Mouse (Mus musculus) heart, adult 9 months (tissue): ENCODE results near the gene Gjb6.

Experiments used
- DNase-seq, 2 experiments: peaks; one replicate each; pipeline ENCODE4 v3.0.0; 2022; ENCODE audit warnings: low spot score in 2 of 2

Gjb6 gene

GRCm38 (mm10) chr14:57133161-57133661, at the start of gene Gjb6:
Gene Gjb6, minus strand, starts transcription at chr14:57133611.
- DNase-seq = no peak

DNA sequence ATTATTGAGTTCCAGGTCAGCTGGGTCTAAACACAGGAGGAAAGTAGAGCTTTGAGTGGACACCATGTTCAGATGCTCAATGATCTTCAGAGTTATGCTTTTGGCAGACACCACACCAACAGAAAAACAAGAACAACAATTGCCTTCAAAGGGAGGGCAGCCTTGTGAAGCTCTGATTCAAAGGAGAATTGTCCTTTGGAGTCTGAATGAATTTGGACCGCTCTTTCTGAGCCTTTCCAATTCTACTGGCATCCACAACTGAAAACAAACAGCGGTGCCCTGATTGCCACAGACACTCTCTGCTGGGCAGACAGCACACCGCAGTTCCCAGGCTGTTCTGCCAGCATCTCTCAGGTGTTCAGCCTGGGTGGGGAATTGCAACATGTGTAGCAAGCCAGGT, 32.1 kb upstream of the Gjb6 start:
- DNase-seq = no peak

GRCm38 (mm10) chr14:57161833-57162232, 28.4 kb upstream of the Gjb6 start:
- DNase-seq = no peak

- peak; percentile 20 to 42 for DNase-seq
Observed at GRCm38 (mm10) chr14:57161201-57161600, 27.8 kb upstream of the Gjb6 start.

GRCm38 (mm10) chr14:57154916-57155315, 21.5 kb upstream of the Gjb6 start:
- no peak for DNase-seq

DNA sequence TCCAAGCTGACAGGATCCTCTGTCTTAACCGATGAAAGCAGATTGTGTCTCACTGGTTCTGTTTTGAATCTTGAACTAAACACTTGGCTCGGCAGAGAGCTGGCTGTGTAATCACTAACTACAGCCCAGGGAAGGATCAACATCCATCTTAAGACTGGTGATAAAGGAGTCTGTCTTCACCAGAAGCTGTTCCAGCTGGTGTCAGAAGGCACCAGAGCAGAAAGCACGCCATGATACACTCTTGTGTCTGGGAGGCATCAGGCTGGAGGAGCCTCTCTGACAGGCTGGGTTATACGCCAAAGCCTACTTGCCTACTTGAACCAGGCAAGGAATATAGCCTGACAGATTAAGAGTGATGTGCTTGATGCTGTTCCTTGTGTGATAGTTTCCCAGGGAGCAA, 12.3 kb upstream of the Gjb6 start:
- no peak for DNase-seq

- no peak for DNase-seq
Observed at GRCm38 (mm10) chr14:57135265-57135664, 1.9 kb upstream of the Gjb6 start.

DNA sequence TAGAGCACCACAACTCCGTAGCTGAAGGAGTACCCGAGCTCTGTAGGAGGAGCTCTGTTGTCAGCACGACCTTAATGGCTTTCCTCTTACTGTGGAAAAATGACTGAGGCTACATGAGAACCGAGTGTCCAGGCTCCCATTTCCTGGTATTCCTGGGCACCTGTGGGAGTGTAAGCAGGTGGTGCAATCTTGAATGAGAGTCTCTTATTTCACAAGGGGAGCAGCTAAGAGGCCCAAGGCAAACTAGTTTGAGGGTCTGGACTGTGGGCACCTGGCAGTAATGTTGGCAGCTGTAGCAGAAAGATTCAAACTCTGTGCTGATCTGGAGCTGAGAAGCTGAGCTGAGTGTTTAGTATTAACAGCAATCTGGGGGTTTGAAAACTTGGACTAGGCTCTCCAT, 6.0 kb downstream of the Gjb6 start:
- DNase-seq = no peak

GRCm38 (mm10) chr14:57122295-57122694, 11.1 kb downstream of the Gjb6 start:
- no peak for DNase-seq

DNA sequence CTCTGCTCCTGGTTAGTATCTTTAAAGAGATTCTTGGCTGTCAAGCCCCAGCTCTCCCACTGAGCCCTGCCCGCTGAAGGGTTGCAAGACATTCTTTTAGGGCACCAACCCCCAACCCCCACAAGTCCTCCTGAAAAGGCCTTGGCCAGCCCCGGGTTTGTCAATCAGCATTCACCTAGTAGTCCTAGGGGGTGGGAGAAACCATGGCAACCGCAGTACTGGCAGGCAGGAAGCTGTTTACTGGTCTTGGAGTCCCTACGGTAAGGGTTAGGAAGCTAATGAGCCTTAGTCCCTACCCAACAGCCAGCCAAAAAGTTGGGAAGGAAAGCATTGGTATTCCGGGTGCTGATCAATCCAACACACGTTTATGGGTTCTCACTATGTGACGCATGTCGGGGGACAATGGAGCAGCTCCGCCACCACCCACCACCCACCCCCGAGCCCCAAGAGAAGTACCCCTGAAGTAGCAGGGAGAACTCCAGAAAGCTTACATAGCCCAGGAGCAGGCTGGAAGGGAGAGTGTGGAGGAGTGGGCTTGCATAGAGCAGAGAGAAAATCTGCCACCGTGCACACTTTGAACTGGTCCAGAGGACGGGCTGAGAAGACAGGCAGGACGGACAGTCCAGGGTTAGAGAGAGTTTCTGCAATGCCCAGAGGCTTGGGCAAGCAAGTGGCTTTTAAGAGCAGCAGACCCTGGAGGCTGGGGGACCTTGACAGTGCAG, 17.4 kb downstream of the Gjb6 start, which contains the start of gene Gm4491:
Gene Gm4491, minus strand, starts transcription at position 61 of the 722 bp plus-strand sequence.
- DNase-seq = no peak

DNA sequence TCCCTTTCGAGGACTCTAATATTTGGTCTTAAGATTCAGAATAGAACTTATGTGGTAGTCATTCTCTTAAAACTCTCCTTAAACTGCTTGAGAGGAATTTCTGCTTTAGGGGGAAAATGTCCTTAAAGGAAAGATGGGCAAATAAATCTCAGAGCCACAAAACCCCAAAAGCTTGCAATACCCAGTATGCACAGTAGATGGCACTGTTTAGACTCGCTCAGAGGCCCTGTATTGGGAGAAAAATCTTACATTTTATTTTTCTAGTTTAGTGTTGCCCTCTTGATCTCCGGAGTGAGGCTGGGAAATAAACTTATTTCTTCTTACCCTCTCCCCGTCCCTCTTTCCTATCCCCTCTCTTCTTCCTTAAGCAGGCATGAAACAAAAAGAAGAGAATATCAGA, 24.2 kb downstream of the Gjb6 start:
- DNase-seq = no peak

- DNase-seq = no peak
Observed at GRCm38 (mm10) chr14:57107916-57108315, 25.5 kb downstream of the Gjb6 start.

- no peak for DNase-seq
Observed at GRCm38 (mm10) chr14:57107091-57107490, 26.3 kb downstream of the Gjb6 start.

GRCm38 (mm10) chr14:57105721-57106120, 27.7 kb downstream of the Gjb6 start:
- DNase-seq = no peak

GRCm38 (mm10) chr14:57105111-57105510, 28.3 kb downstream of the Gjb6 start:
- DNase-seq = no peak

DNA sequence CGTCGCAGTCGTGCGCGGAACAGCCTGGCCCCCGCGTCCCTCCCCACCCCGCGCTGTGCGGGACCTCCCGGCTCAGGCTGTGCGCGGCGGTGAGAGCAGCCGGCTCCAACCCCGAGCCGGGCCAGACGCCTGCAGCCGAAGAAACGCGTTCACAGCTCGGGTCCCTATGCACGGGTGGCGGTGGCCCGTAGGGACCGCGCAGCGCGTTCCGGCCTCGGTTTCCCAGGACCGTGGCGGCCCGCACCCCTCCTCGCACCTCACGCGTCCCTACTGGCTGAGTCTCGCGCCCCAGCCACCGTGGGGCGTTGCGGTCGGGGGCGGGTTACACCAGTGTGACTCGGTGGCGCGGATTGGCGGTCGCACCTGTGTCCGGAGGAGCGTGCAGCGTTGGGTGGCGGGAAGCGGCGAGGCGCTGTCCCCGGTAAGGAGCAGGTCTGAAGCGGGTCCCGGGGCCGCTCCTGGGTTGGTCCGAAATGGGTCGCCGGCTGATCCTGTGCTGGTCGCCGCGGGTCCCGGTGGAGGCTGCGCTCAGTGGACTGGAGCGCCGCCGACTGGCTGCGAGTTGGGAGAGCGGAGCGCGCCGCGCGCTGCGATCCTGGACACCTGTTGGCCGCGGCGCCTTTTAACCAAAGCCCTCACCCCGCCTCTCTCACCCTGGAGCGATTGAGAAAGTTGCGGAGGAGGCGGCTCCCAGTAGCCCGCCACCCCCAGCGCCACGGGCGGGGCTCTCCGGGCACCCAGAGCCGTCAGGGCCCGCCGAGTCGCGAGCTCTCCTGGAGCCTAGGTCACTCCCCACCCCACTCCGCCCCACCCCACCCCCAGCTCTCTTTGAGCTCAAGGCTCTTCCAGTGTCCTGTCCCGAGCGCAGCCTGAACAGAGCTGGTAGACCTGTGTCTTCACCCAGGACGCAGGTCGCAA, 29.0 kb downstream of the Gjb6 start, which contains the start of gene Gjb2:
Gene Gjb2, minus strand, starts transcription at position 597 of the 918 bp plus-strand sequence.
- DNase-seq = no peak

GRCm38 (mm10) chr14:57103711-57104105, 29.7 kb downstream of the Gjb6 start:
- DNase-seq = no peak

DNA sequence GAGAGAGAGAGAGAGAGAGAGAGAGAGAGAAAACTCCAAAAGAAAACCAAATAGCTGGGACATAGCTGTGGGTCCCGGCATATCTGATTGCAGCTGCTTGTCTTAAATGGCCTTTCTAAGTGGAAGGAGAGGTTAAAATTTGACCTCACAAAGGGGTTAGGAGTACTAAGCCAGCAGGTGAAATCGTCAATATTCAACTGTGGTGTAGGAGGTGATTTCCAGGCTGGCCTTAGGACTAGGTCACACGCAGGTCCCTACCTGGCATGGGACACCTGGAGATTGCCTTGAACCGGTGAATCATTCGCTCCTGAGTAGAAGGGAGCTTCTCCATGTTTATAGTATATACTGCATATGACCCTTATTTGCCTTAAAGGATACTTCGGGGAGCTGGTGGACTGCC, 30.3 kb downstream of the Gjb6 start:
- no peak for DNase-seq

DNA sequence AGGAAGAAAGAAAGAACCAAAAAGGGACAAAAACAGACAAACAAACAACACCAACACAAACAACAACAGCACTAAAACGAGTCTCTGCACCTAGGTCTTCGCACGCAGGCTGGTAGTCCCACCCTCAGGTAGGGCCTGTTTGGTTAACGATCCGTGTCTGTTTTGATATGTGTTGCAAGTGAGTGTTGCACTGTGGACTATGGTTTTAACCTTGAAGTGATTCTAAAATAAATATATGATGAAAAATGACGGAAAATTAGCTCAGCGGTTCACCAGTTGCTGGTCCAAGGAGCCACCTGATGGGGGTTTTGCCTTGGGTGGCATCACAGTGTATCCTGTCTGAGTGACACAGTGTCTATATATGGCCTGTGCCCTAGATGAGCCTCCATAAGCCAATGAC, 31.8 kb downstream of the Gjb6 start:
- DNase-seq = no peak

- DNase-seq = no peak
Observed at GRCm38 (mm10) chr14:57095855-57096254, 37.6 kb downstream of the Gjb6 start.

- DNase-seq = peak; percentile 6 to 8
Observed at GRCm38 (mm10) chr14:57093029-57093428, 40.4 kb downstream of the Gjb6 start.

DNA sequence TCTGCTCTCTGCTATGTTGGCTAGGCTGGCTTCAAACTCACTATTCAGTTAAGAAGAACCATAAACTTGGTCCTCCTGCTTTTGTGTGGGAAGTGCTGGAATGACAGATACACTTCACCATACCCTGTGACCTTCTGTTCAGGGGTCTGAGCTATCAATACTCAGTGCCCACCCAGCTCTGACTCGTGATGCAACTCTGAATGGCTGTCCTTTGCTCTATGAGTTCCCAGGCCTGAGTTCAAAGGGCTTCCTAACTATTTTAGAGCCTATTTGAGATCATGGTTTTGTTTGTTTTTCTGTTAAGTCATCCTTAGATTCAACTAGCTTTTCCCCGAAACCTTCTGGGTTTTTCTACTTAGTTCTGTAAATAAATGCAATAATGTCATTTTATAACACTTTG, 43.4 kb downstream of the Gjb6 start:
- DNase-seq = no peak

DNA sequence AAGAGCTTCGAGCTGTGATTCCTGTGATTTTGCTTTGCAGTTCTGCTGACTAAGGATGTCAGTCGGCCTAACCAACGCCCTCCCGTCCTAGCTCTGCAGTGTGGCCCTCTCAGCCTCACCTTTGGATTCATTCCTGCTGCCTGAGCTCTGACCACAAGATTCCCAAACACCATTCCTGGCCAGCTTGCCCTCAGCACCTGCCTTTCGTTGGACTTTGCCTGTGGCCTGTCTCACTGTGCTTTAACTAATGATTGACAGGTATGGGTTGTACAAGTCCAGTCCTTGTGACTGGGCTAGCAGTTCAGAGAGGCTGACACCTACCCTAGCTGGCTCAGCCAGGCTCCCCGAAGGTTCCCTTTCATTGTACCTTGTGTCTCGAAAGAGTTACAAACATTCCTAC, 44.3 kb downstream of the Gjb6 start:
- no peak for DNase-seq
